Mouse (Mus musculus) midbrain, embryonic 12.5 days (tissue): ENCODE data around the gene Chst11. TPM values are rescaled to one million over a fixed set of nuclear protein-coding genes. Genes with fewer than 3 reads are reported as not detected.
A peak's percentile ranks its signal among the peaks of the same experiment; 100 is the strongest.

ENCODE experiments used
- ATAC-seq: fragments of 200-750 bp; cut with Nextera tagmentation; 2 replicates; pipeline ENCODE4 v1.8.0; 2017; ENCODE audit warnings: low read depth, moderate TSS enrichment, moderate library complexity; ENCODE audit not compliant: low FRiP score
- H3K27ac ChIP-seq: fragments of 300-500 bp; sonication (generic); replicated peaks from 2 replicates; pipeline ENCODE4 v1.5.1; 2016; ENCODE audit warnings: mild to moderate bottlenecking
- H3K27me3 ChIP-seq: fragments of 300-500 bp; sonication (generic); 2 replicates; pipeline ENCODE4 v1.6.1; 2016; ENCODE audit warnings: mild to moderate bottlenecking
- H3K36me3 ChIP-seq: fragments of 300-500 bp; sonication (generic); 2 replicates; pipeline ENCODE4 v1.6.1; 2016
- H3K4me1 ChIP-seq: fragments of 300-500 bp; sonication (generic); 2 replicates; pipeline ENCODE4 v1.6.1; 2016
- H3K4me2 ChIP-seq: fragments of 300-500 bp; sonication (generic); replicated peaks from 2 replicates; pipeline ENCODE4 v1.6.1; 2016; ENCODE audit warnings: mild to moderate bottlenecking, moderate library complexity
- H3K4me3 ChIP-seq: fragments of 300-500 bp; sonication (generic); 2 replicates; pipeline ENCODE4 v1.5.1; 2016; ENCODE audit warnings: mild to moderate bottlenecking
- H3K9ac ChIP-seq: fragments of 300-500 bp; sonication (generic); replicated peaks from 2 replicates; pipeline ENCODE4 v1.6.1; 2016; ENCODE audit warnings: mild to moderate bottlenecking, moderate library complexity
- H3K9me3 ChIP-seq: fragments of 300-500 bp; sonication (generic); 2 replicates; pipeline ENCODE4 v1.6.1; 2016; ENCODE audit warnings: mild to moderate bottlenecking
- WGBS: fragments of 180-500 bp; shearing (Covaris S2); methylation state at CpG from one replicate; pipeline ENCODE4 v1.1.7; 2016; 5-methylcytosine and 5-hydroxymethylcytosine counted together
- polyA plus RNA-seq: library from polyadenylated mRNA; unstranded; fragments of >200 nt; fragmentation: Nextera tagmentation; extraction: Ambion mirVana; gene quantifications from 2 replicates; pipeline ENCODE4 v1.2.1, GENCODE M21; 2016

Chst11 gene
- polyA plus RNA-seq, 1 experiment from 2014 or later = 2.3 TPM

GRCm38 (mm10) chr10:82971549-82971948 lies 13.7 kb upstream of the Chst11 start:
- no peak overlapping the region for H3K9ac ChIP-seq
- no peaks in the 10 kb centered on the region for H3K36me3 ChIP-seq
- H3K4me3 ChIP-seq = no peak overlapping the region
- H3K4me1 ChIP-seq = no peaks in the 10 kb centered on the region
- no peak for ATAC-seq
- H3K27ac ChIP-seq = no peak overlapping the region
- WGBS = 81% methylated on average over 11 of the region's 11 CpGs
- no peaks in the 10 kb centered on the region for H3K9me3 ChIP-seq
- H3K4me2 ChIP-seq = no peak overlapping the region
- no peaks in the 10 kb centered on the region for H3K27me3 ChIP-seq

- 84% methylated on average over 5 of the region's 5 CpGs for WGBS
- H3K9ac ChIP-seq = no peak overlapping the region
Observed at GRCm38 (mm10) chr10:82974201-82974600, 11.1 kb upstream of the Chst11 start.

DNA sequence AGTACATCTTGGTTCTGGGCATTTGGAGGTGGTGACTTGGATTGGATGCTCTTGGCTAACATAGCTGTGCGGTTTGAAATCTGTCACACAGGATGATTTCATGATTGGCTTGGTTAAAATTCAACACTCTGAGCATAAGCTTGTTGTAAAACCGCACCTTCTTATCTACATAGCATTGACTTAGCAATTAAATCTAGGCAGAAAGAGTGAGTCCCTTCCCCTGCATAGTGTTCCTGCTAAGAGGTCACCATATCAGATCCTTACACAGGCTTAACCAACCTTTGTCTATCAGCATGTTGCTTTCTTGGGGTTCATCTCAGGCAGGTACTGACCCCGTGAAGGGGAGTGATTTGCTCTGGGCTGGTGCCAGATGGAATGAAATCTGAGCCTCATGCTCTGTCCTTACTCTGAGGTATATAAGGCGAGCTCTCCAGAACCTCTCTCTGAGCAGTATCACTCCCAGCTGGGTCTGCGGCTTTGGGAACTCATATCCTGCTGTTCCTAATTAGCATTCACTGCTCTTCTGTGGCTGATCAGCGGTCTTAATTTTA lies 10.6 kb upstream of the Chst11 start:
- no peaks in the 10 kb centered on the region for H3K4me1 ChIP-seq
- ATAC-seq = no peak
- H3K9ac ChIP-seq = no peak overlapping the region
- WGBS = 70% methylated on average over 6 of the region's 6 CpGs
- no peak overlapping the region for H3K4me3 ChIP-seq
- H3K9me3 ChIP-seq = no peaks in the 10 kb centered on the region
- no peak overlapping the region for H3K27ac ChIP-seq
- no peaks in the 10 kb centered on the region for H3K27me3 ChIP-seq
- H3K36me3 ChIP-seq = no peaks in the 10 kb centered on the region
- H3K4me2 ChIP-seq = no peak overlapping the region

More at GRCm38 (mm10) chr10:82974201-82974600, 11.1 kb upstream of the Chst11 start:
- H3K36me3 ChIP-seq = no peaks in the 10 kb centered on the region
- ATAC-seq = no peak
- no peaks in the 10 kb centered on the region for H3K9me3 ChIP-seq
- H3K4me2 ChIP-seq = no peak overlapping the region
- H3K4me1 ChIP-seq = no peaks in the 10 kb centered on the region
- H3K27me3 ChIP-seq = no peaks in the 10 kb centered on the region
- no peak overlapping the region for H3K4me3 ChIP-seq
- H3K27ac ChIP-seq = no peak overlapping the region

GRCm38 (mm10) chr10:82975806-82976205 lies 9.5 kb upstream of the Chst11 start:
- WGBS = 91% methylated on average over 15 of the region's 15 CpGs
- no peak for ATAC-seq
- Histone ChIP-seq H3K27ac (no peak overlapping the region), H3K9ac (no peak overlapping the region), H3K9me3 (no peaks in the 10 kb centered on the region), H3K36me3 (no peaks in the 10 kb centered on the region), H3K4me1 (no peaks in the 10 kb centered on the region), H3K27me3 (0 out of 2 replicates have a peak, but pooled peaks cover 8% of the 10 kb centered on the region), H3K4me2 (no peak overlapping the region), H3K4me3 (no peak overlapping the region)

DNA sequence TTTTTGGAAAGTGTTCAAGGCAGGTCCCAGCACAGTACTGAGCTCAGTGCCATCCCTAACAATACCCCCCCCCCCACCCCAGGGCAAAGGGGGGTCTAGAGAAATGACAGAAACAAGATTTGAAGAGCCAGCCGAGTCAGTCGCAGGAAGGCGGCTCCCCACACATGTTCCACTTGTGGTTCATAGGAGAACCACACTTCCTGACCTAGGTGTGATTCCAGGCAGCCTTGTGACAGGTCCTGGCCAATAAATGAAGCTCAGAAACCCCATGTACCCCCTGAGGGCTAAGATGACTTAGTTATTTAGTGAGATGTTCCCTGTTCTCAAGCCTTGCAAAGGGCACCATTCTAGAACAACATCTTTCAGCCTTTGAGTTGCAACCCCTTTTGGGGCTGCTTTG lies 3.0 kb upstream of the Chst11 start:
- Histone ChIP-seq H3K27ac (no peak overlapping the region), H3K27me3 (peaks cover 39% of the 10 kb centered on the region)

DNA sequence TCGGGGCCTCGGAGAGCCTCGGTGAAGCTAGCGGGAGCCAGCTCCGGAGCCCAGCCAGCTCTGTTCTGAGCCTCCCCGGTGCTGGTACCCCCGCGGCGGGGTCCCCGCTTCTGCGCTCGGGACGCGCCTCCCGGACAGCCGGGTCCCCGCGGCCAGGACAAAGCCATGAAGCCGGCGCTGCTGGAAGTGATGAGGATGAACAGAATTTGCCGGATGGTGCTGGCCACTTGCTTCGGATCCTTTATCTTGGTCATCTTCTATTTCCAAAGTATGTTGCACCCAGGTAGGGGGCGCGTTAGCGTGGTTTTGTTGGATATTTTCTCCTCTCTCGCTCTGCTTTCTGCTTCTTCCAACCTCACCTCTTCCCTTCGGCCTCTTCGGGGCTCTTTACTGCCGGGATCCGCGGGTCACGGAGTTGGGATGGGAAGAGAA lies 418 bp downstream of the Chst11 start:
- peak overlapping the region; percentile 79 for H3K9ac ChIP-seq
- 0 out of 2 replicates have a peak, but pooled peaks have one; percentile 17 for ATAC-seq
- under 1% methylated on average over 32 of the region's 32 CpGs for WGBS
- peak overlapping the region; percentile 62 for H3K4me3 ChIP-seq
- no peaks in the 10 kb centered on the region for H3K9me3 ChIP-seq
- H3K36me3 ChIP-seq = no peaks in the 10 kb centered on the region
- H3K4me2 ChIP-seq = peak overlapping the region; percentile 87
- peaks cover 42% of the 10 kb centered on the region for H3K4me1 ChIP-seq
- H3K27me3 ChIP-seq = peaks cover 32% of the 10 kb centered on the region
- H3K27ac ChIP-seq = peak overlapping the region; percentile 79

More for the DNA sequence above, 3.0 kb upstream of the Chst11 start:
- H3K9ac ChIP-seq = no peak overlapping the region
- WGBS = 79% methylated on average over 3 of the region's 3 CpGs
- H3K4me1 ChIP-seq = peaks cover 17% of the 10 kb centered on the region
- no peak overlapping the region for H3K4me3 ChIP-seq
- no peak overlapping the region for H3K4me2 ChIP-seq
- no peak for ATAC-seq
- no peaks in the 10 kb centered on the region for H3K36me3 ChIP-seq
- H3K9me3 ChIP-seq = no peaks in the 10 kb centered on the region

DNA sequence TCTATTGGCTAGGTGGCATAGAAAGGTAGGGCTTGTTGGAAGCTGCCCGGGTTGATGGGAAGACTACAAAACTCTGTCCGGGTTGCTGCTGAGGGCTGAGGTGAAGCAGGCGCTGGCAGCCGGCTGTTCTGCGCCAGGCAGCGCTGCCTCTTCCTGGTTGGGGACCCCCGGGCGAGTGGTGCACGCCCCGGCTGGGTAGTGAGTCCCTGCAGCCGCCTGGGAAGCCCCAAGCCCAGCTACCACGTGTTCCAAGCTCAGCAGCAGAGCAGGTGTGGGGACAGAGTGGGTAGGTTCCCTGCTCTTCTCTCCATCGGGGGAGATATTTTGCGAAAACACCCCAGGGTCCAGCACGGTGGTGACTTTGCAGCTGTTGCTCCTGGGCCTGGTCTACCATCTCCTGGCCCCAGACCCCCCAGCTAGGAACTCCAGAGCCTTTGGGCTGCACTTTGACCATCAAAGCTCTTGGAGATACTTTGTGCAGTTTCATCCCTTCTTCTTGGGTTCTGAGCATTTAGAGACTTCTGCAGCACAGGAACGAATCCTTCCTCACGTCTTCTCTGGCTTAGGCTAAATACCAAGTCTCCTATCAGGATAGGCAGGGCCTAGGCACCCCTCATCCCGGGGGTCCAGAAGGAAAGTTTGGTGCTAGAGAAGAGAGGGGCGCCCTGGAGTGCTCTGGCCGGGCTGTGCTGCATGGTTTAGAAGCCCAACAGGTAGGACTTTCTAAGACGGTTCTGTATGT lies 1.1 kb downstream of the Chst11 start:
- peaks cover 42% of the 10 kb centered on the region for H3K4me1 ChIP-seq
- peak; percentile 31 for ATAC-seq
- no peaks in the 10 kb centered on the region for H3K9me3 ChIP-seq
- no peaks in the 10 kb centered on the region for H3K36me3 ChIP-seq
- peak overlapping the region; percentile 79 for H3K9ac ChIP-seq
- peaks cover 28% of the 10 kb centered on the region for H3K27me3 ChIP-seq
- WGBS = 5% methylated on average over 21 of the region's 21 CpGs
- peak overlapping the region; percentile 79 for H3K27ac ChIP-seq
- H3K4me2 ChIP-seq = peak overlapping the region; percentile 87
- peak overlapping the region; percentile 62 for H3K4me3 ChIP-seq

DNA sequence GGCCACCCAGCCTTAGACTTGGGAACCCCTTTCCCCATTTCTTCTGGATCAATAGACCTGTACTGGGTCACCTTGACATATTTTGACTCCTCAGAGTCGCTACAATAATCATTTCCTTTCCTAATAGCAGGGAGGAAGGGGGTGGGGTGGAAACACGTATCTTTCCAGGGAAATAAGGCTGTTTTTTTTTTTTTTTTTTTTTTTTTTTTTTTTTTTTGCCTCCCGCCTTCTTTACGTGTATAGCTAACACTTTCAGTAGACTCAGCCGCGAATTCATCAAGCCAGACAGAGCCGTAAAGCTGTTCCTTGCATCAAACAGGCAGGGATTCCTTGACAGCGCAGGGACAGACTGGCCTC lies 1.7 kb downstream of the Chst11 start:
- peaks cover 45% of the 10 kb centered on the region for H3K4me1 ChIP-seq
- 26% methylated on average over 8 of the region's 8 CpGs for WGBS
- 0 out of 2 replicates have a peak overlapping the region, but pooled peaks have one; percentile 79 for H3K9ac ChIP-seq

DNA sequence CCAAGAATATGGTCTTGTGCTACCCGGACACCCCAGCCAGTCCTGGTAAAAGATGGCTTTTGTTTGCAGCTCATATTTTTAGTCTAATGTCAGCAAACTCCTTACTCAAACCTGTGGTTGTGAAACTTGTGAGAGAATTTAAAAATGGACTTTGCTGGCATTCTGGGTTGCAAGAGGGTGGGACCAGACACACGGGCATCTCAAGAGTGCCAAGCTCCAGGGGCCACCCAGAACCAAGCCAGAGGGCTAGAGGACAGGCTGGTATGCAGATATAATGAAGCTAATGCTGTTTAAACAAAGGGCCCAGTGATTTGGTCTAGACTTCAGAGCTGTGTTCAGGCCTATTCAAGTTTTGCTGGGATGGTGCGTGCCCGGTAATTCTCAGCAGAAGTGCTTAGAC lies 2.1 kb downstream of the Chst11 start:
- H3K36me3 ChIP-seq = no peaks in the 10 kb centered on the region
- no peaks in the 10 kb centered on the region for H3K9me3 ChIP-seq
- ATAC-seq = no peak
- peak overlapping the region; percentile 62 for H3K4me3 ChIP-seq
- WGBS = 52% methylated on average over 4 of the region's 4 CpGs
- peak overlapping the region; percentile 87 for H3K4me2 ChIP-seq
- no peak overlapping the region for H3K27ac ChIP-seq
- H3K27me3 ChIP-seq = peaks cover 23% of the 10 kb centered on the region
- H3K4me1 ChIP-seq = peaks cover 50% of the 10 kb centered on the region
- H3K9ac ChIP-seq = no peak overlapping the region

More for the DNA sequence above, 1.7 kb downstream of the Chst11 start:
- Histone ChIP-seq H3K27ac (no peak overlapping the region), H3K36me3 (no peaks in the 10 kb centered on the region), H3K27me3 (peaks cover 24% of the 10 kb centered on the region), H3K4me3 (peak overlapping the region; percentile 62), H3K9me3 (no peaks in the 10 kb centered on the region), H3K4me2 (peak overlapping the region; percentile 87)
- no peak for ATAC-seq

- WGBS = 57% methylated on average over 13 of the region's 13 CpGs
- no peaks in the 10 kb centered on the region for H3K36me3 ChIP-seq
- H3K4me3 ChIP-seq = no peak overlapping the region
- peaks cover 51% of the 10 kb centered on the region for H3K4me1 ChIP-seq
- H3K9me3 ChIP-seq = no peaks in the 10 kb centered on the region
- H3K9ac ChIP-seq = no peak overlapping the region
- no peak for ATAC-seq
- no peak overlapping the region for H3K4me2 ChIP-seq
- no peak overlapping the region for H3K27ac ChIP-seq
- H3K27me3 ChIP-seq = peaks cover 3% of the 10 kb centered on the region; the same call in 1 of the 2 replicates
Observed at GRCm38 (mm10) chr10:82989418-82990025, 4.2 kb downstream of the Chst11 start.

GRCm38 (mm10) chr10:82990918-82991317 lies 5.6 kb downstream of the Chst11 start:
- Histone ChIP-seq H3K36me3 (no peaks in the 10 kb centered on the region), H3K4me2 (no peak overlapping the region), H3K4me1 (peaks cover 47% of the 10 kb centered on the region), H3K9me3 (no peaks in the 10 kb centered on the region), H3K9ac (no peak overlapping the region), H3K4me3 (no peak overlapping the region), H3K27ac (no peak overlapping the region), H3K27me3 (no peaks in the 10 kb centered on the region; the same call in 1 of the 2 replicates)
- 82% methylated on average over 7 of the region's 7 CpGs for WGBS
- ATAC-seq = no peak
